Mouse (Mus musculus): ENCODE data around the gene Vstm5. TPM values are rescaled to one million over a fixed set of nuclear protein-coding genes. Genes with fewer than 3 reads are reported as not detected.

The Vstm5 gene
- total RNA-seq, 2 experiments from 2014 or later, result 0.23 to 0.35 TPM

Other genes with a start within 250 kb of the Vstm5 start
- gene Panx1, start 193.6 kb upstream of the Vstm5 start, total RNA-seq (2021), result 10 to 100 TPM in 1 of 2 experiments, 1 to 10 TPM in 1; 5.4 to 10.1 TPM
- gene Hephl1, start 126.9 kb upstream of the Vstm5 start, total RNA-seq (2021), result under 1 TPM; 0.20 to 0.28 TPM
- gene Med17, start 40.9 kb downstream of the Vstm5 start, total RNA-seq (2021), result 10 to 100 TPM; 13.1 to 17.7 TPM
- 10 to 100 TPM; 21.5 to 33.2 TPM for gene Taf1d, start 67.2 kb downstream of the Vstm5 start, total RNA-seq (2021)
- gene 4931406C07Rik, start 67.4 kb downstream of the Vstm5 start, total RNA-seq (2021), result 10 to 100 TPM in 1 of 2 experiments, 1 to 10 TPM in 1; 4.2 to 11.9 TPM
- 1 to 10 TPM; 4.5 to 4.9 TPM for gene Cep295, start 118.7 kb downstream of the Vstm5 start, total RNA-seq (2021)

Measured in heart, adult 18-20 months (tissue).